Mouse (Mus musculus) forebrain, embryonic 11.5 days (tissue): ENCODE measurements around the gene Arpc4. TPM values are rescaled to one million over a fixed set of nuclear protein-coding genes. Genes with fewer than 3 reads are reported as not detected.
A peak's percentile ranks its signal among the peaks of the same experiment; 100 is the strongest.

ENCODE experiments used
- ATAC-seq: fragments of 200-750 bp; cut with Nextera tagmentation; replicated peaks from 2 replicates; pipeline ENCODE4 v1.8.0; 2017; ENCODE audit warnings: moderate TSS enrichment; ENCODE audit not compliant: low FRiP score
- DNase-seq: peaks from one replicate; pipeline ENCODE4 v3.0.0-alpha.2; 2017; ENCODE audit warnings: low spot score
- H3K27ac ChIP-seq: fragments of 300-500 bp; sonication (generic); 2 replicates; pipeline ENCODE4 v1.5.1; 2014; ENCODE audit warnings: low read depth, low read length
- H3K27me3 ChIP-seq: fragments of 300-500 bp; sonication (generic); 2 replicates; pipeline ENCODE4 v1.6.1; 2014; ENCODE audit warnings: mild to moderate bottlenecking, low read length, mixed read lengths; ENCODE audit not compliant: control insufficient read depth, insufficient read depth
- H3K36me3 ChIP-seq: fragments of 300-500 bp; sonication (generic); 2 replicates; pipeline ENCODE4 v1.6.1; 2014; ENCODE audit warnings: mild to moderate bottlenecking, low read length, moderate library complexity, mixed read lengths; ENCODE audit not compliant: control insufficient read depth, insufficient read depth
- H3K4me1 ChIP-seq: fragments of 300-500 bp; sonication (generic); replicated peaks from 2 replicates; pipeline ENCODE4 v1.6.1; 2014; ENCODE audit warnings: low read length, mixed read lengths; ENCODE audit not compliant: control insufficient read depth, insufficient read depth
- H3K4me2 ChIP-seq: fragments of 300-500 bp; sonication (generic); 2 replicates; pipeline ENCODE4 v1.6.1; 2014; ENCODE audit warnings: low read depth, mild to moderate bottlenecking, low read length, moderate library complexity, mixed read lengths; ENCODE audit not compliant: severe bottlenecking
- H3K4me3 ChIP-seq: fragments of 300-500 bp; sonication (generic); 2 replicates; pipeline ENCODE4 v1.5.1; 2014; ENCODE audit warnings: low read depth, low read length
- H3K9ac ChIP-seq: fragments of 300-500 bp; sonication (generic); 2 replicates; pipeline ENCODE4 v1.6.1; 2014; ENCODE audit warnings: low read length
- H3K9me3 ChIP-seq: fragments of 300-500 bp; sonication (generic); 2 replicates; pipeline ENCODE4 v1.6.1; 2016; ENCODE audit warnings: low read length, mixed read lengths; ENCODE audit not compliant: control insufficient read depth
- WGBS: fragments of 180-500 bp; shearing (Covaris S2); extraction: QIAGEN DNeasy Blood & Tissue Kit; methylation state at CpG from one replicate; pipeline ENCODE4 v1.1.7; 2014; 5-methylcytosine and 5-hydroxymethylcytosine counted together
- polyA plus RNA-seq: library from polyadenylated mRNA; unstranded; fragments of >200 nt; fragmentation: Nextera tagmentation; extraction: Ambion mirVana; gene quantifications from 2 replicates; pipeline ENCODE4 v1.2.1, GENCODE M21; 2014

Gene Arpc4
- polyA plus RNA-seq, 1 experiment from 2014 or later, result 180 TPM

GRCm38 (mm10) chr6:113402094-113402493 is 24.2 kb downstream of the Arpc4 start:
- DNase-seq, result no peak
- Histone ChIP-seq H3K4me2 (no peak overlapping the region), H3K27ac (no peak overlapping the region), H3K4me3 (no peak overlapping the region), H3K9ac (no peak overlapping the region), H3K27me3 (no peaks in the 10 kb centered on the region), H3K36me3 (no peaks in the 10 kb centered on the region), H3K4me1 (no peaks in the 10 kb centered on the region), H3K9me3 (no peaks in the 10 kb centered on the region)
- no peak for ATAC-seq
- 94% methylated on average over 13 of the region's 13 CpGs for WGBS

GRCm38 (mm10) chr6:113404649-113405448 is 26.9 kb downstream of the Arpc4 start:
- Histone ChIP-seq H3K9ac (no peak overlapping the region), H3K27ac (no peak overlapping the region), H3K4me3 (no peak overlapping the region), H3K36me3 (no peaks in the 10 kb centered on the region), H3K4me2 (no peak overlapping the region), H3K4me1 (no peaks in the 10 kb centered on the region), H3K27me3 (no peaks in the 10 kb centered on the region), H3K9me3 (no peaks in the 10 kb centered on the region)
- DNase-seq, result no peak
- 79% methylated on average over 12 of the region's 12 CpGs for WGBS
- no peak for ATAC-seq

DNA sequence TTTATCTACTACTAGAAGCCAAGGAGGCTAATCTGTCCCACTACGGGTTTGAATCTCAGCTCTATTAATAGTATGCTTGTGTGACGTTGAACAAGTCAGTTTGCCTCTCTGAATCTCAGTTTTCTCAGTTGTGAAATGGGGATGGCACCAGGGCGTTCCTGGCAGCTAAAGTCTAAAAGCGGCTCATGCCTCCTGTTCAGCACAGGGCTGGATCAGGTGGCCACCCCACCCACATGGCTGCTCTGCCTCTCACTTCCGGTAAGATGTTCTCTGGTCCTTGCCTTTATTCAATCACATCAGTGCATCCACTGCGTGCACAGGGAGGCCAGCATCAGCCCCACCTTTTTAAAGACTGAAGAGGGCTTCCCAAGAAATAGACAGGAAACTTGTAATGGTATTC is 27.6 kb downstream of the Arpc4 start:
- Histone ChIP-seq H3K4me3 (no peak overlapping the region), H3K9me3 (no peaks in the 10 kb centered on the region), H3K9ac (no peak overlapping the region), H3K36me3 (no peaks in the 10 kb centered on the region), H3K4me1 (no peaks in the 10 kb centered on the region), H3K27me3 (no peaks in the 10 kb centered on the region), H3K4me2 (no peak overlapping the region), H3K27ac (no peak overlapping the region)
- 91% methylated on average over 6 of the region's 6 CpGs for WGBS
- DNase-seq, result no peak
- no peak for ATAC-seq

GRCm38 (mm10) chr6:113406683-113407082 is 28.8 kb downstream of the Arpc4 start:
- DNase-seq, result peak; percentile 69
- H3K27me3 ChIP-seq, result no peaks in the 10 kb centered on the region
- no peaks in the 10 kb centered on the region for H3K9me3 ChIP-seq
- H3K9ac ChIP-seq, result no peak overlapping the region
- no peaks in the 10 kb centered on the region for H3K4me1 ChIP-seq
- H3K27ac ChIP-seq, result no peak overlapping the region
- H3K4me3 ChIP-seq, result no peak overlapping the region
- H3K4me2 ChIP-seq, result no peak overlapping the region
- ATAC-seq, result no peak
- no peaks in the 10 kb centered on the region for H3K36me3 ChIP-seq
- 78% methylated on average over 9 of the region's 9 CpGs for WGBS

GRCm38 (mm10) chr6:113410001-113410400 is 32.1 kb downstream of the Arpc4 start:
- Histone ChIP-seq H3K27me3 (no peaks in the 10 kb centered on the region), H3K9me3 (no peaks in the 10 kb centered on the region), H3K9ac (no peak overlapping the region), H3K4me1 (no peaks in the 10 kb centered on the region), H3K36me3 (no peaks in the 10 kb centered on the region; the same call in 1 of the 2 replicates), H3K4me3 (no peak overlapping the region), H3K4me2 (no peak overlapping the region), H3K27ac (no peak overlapping the region)
- WGBS, result 79% methylated on average over 1 of the region's 1 CpGs
- DNase-seq (no peak), ATAC-seq (no peak)

DNA sequence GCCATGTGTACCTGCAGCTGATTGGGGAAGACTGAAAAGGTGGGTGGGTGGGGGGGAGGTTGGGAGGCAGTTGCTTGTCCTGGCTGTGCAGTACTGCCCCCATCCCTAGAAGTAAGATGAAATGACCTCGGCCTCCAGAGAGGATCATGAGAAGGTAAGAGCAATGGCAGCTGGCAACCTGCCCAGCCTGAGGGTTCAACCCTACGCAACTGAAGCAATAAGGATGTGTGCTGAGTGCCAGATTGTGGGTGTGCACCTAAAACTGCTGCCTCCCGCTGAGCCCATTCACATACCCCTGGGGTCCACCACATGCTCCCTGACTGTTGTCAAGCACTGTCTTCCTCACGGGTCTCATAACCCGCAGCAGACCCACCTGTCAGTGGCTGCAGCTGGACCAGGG is 38.5 kb downstream of the Arpc4 start:
- Histone ChIP-seq H3K4me1 (peaks cover 6% of the 10 kb centered on the region; the same call in 1 of the 2 replicates), H3K36me3 (no peaks in the 10 kb centered on the region; the same call in 1 of the 2 replicates), H3K4me3 (no peak overlapping the region), H3K4me2 (no peak overlapping the region), H3K27ac (no peak overlapping the region), H3K9ac (no peak overlapping the region), H3K27me3 (no peaks in the 10 kb centered on the region), H3K9me3 (no peaks in the 10 kb centered on the region)
- 90% methylated on average over 5 of the region's 5 CpGs for WGBS
- ATAC-seq (no peak), DNase-seq (no peak)

- Histone ChIP-seq H3K4me1 (peaks cover 6% of the 10 kb centered on the region; the same call in 1 of the 2 replicates), H3K27ac (no peak overlapping the region), H3K27me3 (no peaks in the 10 kb centered on the region), H3K4me3 (peak overlapping the region; percentile 64), H3K4me2 (peak overlapping the region; percentile 97), H3K9me3 (no peaks in the 10 kb centered on the region), H3K36me3 (no peaks in the 10 kb centered on the region; the same call in 1 of the 2 replicates), H3K9ac (peak overlapping the region; percentile 81)
- peak; percentile 65 for DNase-seq
- 22% methylated on average over 16 of the region's 16 CpGs for WGBS
- peak; percentile 45; the same call in 1 of the 2 replicates for ATAC-seq
These were observed 40.7 kb downstream of the Arpc4 start for GRCm38 (mm10) chr6:113418441-113419198.

GRCm38 (mm10) chr6:113419199-113419587 is 41.3 kb downstream of the Arpc4 start, which contains the start of gene Rpusd3:
Gene Rpusd3, minus strand, starts transcription at chr6:113419340.
- Histone ChIP-seq H3K9me3 (no peaks in the 10 kb centered on the region), H3K4me2 (peak within 1 kb of the TSS; percentile 97), H3K4me3 (peak within 1 kb of the TSS; percentile 64), H3K4me1 (peaks cover 6% of the 10 kb centered on the region; the same call in 1 of the 2 replicates), H3K27me3 (no peaks in the 10 kb centered on the region), H3K36me3 (no peaks in the 10 kb centered on the region; the same call in 1 of the 2 replicates), H3K27ac (no peak within 1 kb of the TSS), H3K9ac (peak within 1 kb of the TSS; percentile 81)
- peak; percentile 98 for ATAC-seq
- DNase-seq, result peak; percentile 97
- under 1% methylated on average over 25 of the region's 25 CpGs for WGBS
